Mouse (Mus musculus): ENCODE results near the gene Rnase11. TPM values are rescaled to one million over a fixed set of nuclear protein-coding genes. Genes with fewer than 3 reads are reported as not detected.
"Not testable (repeated sequence)": the region's sequence is repeated elsewhere in the genome, so short reads cannot be mapped to it uniquely, and the experiment has no call there.

The Rnase11 gene
- polyA plus RNA-seq, 1 experiment from 2014 or later = not detected

DNA sequence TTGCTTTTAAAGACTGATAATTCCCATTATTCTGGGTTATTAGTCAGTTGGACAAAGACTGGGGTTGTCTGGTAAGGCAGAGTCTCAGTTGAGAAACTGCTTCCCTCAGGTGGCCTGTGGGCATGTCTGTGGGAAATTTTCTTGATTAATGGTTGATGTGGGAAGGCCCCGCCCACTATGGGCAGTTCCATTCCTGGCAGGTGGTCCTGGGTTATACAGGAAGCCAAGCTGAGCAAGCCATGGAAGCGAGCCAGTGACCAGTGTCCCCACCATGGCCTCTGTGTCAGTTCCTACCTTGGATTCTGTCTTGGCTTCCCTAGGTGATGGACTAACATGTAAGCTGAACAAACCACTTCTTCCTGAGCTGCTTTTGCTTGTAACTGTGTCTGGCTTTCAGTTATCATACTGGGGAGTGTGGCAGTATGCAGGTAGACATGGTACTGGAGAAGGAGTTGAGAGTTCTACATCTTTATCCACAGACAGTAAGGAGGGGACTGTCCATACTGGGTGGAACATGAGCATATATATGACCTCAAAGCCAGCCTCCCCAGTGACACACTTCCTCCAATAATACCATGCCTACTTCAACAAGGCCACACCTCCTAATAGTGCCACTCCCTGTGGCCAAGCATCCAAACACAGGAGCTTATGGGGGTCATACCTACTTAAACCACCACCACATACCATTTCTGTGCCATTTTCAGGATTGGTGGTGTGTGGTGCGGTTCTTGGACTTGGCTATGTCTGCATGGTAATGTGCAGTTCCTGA lies 22.4 kb downstream of the Rnase11 start:
- Histone ChIP-seq H3K4me2 (replicated peaks) (no peak overlapping the region), H3K4me3 (no peak overlapping the region), H3K9ac (no peak overlapping the region), H3K9me3 (no peaks in the 10 kb centered on the region), H3K4me1 (no peaks in the 10 kb centered on the region), H3K36me3 (no peaks in the 10 kb centered on the region), H3K27me3 (no peaks in the 10 kb centered on the region), H3K27ac (no peak overlapping the region)
- ATAC-seq (ENCODE audit: insufficient number of reproducible peaks, insufficient read depth, low FRiP score, low TSS enrichment) = no peak
- WGBS = 53% methylated on average over 3 of the region's 3 CpGs

DNA sequence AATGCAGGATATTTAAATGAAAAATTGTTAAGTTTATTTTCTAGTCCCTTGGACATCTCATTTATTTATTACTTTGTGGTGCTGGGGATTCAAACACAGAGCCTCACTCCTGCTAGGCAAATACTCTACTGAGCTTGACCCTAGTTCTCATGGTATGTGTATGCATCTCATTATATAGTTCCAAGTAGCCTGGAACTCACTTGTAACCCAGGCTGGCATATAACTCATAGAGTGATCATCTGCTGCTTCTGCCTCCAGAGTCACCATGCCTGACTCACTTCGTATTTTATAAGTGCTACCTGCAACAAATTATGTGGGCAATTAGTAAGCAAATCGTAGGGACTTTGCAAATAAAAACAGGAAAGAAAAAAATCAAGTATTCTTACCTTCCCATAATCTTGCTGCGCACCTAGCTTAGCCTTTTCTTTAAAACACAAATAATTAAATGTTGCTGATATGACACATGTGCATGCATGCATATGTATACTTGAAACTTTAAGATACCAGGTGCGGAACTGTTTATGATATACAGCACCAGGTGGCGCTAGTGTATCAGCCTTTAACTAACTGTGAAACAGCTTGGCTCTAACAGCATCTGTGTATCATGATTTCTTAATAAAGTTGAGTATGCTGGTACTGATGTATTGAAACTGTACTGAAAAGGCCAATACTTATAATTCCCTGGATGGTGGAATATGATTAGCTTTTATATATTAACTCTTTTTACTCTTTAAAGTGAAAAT lies 23.4 kb downstream of the Rnase11 start:
- Histone ChIP-seq H3K9ac (no peak overlapping the region), H3K9me3 (no peaks in the 10 kb centered on the region), H3K27me3 (no peaks in the 10 kb centered on the region), H3K4me3 (no peak overlapping the region), H3K4me2 (replicated peaks) (no peak overlapping the region), H3K36me3 (no peaks in the 10 kb centered on the region), H3K27ac (no peak overlapping the region), H3K4me1 (no peaks in the 10 kb centered on the region)
- ATAC-seq (ENCODE audit: insufficient number of reproducible peaks, insufficient read depth, low FRiP score, low TSS enrichment) = no peak
- WGBS = 40% methylated on average over 5 of the region's 5 CpGs

DNA sequence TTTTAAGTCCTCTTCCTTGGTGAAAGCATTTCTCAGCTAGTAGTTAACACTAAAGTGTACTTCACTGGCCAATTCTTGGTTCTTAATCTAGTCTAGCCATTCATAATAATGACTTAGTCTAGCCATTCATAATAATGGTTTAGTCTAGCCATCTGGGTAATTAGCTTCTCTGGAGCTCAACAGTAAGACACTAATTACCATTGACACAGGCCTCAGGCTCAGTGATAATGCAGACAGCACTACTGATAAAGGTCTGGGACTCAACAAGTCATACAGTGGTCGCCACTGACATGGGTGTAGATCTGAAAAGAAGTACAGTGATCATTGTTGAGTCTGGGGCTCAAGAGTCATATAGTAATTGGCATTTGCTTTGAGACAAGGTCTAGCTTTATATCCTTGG lies 25.1 kb downstream of the Rnase11 start:
- WGBS = 79% methylated on average over 1 of the region's 1 CpGs
- H3K36me3 ChIP-seq = no peaks in the 10 kb centered on the region
- H3K9me3 ChIP-seq = no peaks in the 10 kb centered on the region
- H3K4me2 ChIP-seq (replicated peaks) = no peak overlapping the region
- no peak overlapping the region for H3K4me3 ChIP-seq
- H3K27me3 ChIP-seq = no peaks in the 10 kb centered on the region
- H3K4me1 ChIP-seq = no peaks in the 10 kb centered on the region
- no peak overlapping the region for H3K27ac ChIP-seq
- H3K9ac ChIP-seq = no peak overlapping the region
- ATAC-seq (ENCODE audit: insufficient number of reproducible peaks, insufficient read depth, low FRiP score, low TSS enrichment) = no peak

GRCm38 (mm10) chr14:51023457-51023856 lies 26.5 kb downstream of the Rnase11 start:
- no peaks in the 10 kb centered on the region for H3K9me3 ChIP-seq
- no peak overlapping the region for H3K27ac ChIP-seq
- no peaks in the 10 kb centered on the region for H3K36me3 ChIP-seq
- H3K4me1 ChIP-seq = no peaks in the 10 kb centered on the region
- no peak overlapping the region for H3K9ac ChIP-seq
- no peak overlapping the region for H3K4me2 ChIP-seq (replicated peaks)
- 78% methylated on average over 4 of the region's 4 CpGs for WGBS
- H3K4me3 ChIP-seq = no peak overlapping the region
- ATAC-seq (ENCODE audit: insufficient number of reproducible peaks, insufficient read depth, low FRiP score, low TSS enrichment) = no peak
- H3K27me3 ChIP-seq = no peaks in the 10 kb centered on the region

- no peaks in the 10 kb centered on the region for H3K9me3 ChIP-seq
- H3K4me1 ChIP-seq = no peaks in the 10 kb centered on the region
- no peak overlapping the region for H3K27ac ChIP-seq
- no peak overlapping the region for H3K4me3 ChIP-seq
- no peak for ATAC-seq (ENCODE audit: insufficient number of reproducible peaks, insufficient read depth, low FRiP score, low TSS enrichment)
- H3K36me3 ChIP-seq = no peaks in the 10 kb centered on the region
- H3K4me2 ChIP-seq (replicated peaks) = no peak overlapping the region
- 55% methylated on average over 3 of the region's 3 CpGs for WGBS
- H3K9ac ChIP-seq = no peak overlapping the region
- no peaks in the 10 kb centered on the region for H3K27me3 ChIP-seq
These were observed 32.7 kb downstream of the Rnase11 start for GRCm38 (mm10) chr14:51017256-51017655.

DNA sequence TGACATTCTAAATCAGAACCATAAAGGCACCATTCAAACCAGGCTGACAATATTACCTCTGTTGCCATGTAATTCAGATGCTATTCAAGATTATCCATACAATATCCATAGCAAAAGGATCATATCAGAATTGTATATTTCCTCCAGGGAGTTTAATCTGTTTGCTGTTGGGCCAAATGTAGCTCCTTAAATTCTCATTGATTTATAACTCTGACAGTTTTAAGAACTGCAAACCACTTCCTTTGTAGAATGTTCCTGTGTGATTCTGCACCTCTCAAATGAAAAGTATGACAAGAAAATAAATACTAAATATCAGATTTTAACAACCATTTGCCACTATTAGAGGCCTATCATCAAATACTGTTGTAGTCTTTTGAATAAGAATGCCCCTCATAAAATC lies 34.2 kb downstream of the Rnase11 start:
- Histone ChIP-seq H3K4me1 (no peaks in the 10 kb centered on the region), H3K9me3 (no peaks in the 10 kb centered on the region), H3K4me3 (no peak overlapping the region), H3K9ac (no peak overlapping the region), H3K27me3 (no peaks in the 10 kb centered on the region), H3K4me2 (replicated peaks) (no peak overlapping the region), H3K36me3 (no peaks in the 10 kb centered on the region), H3K27ac (no peak overlapping the region)
- no peak for ATAC-seq (ENCODE audit: insufficient number of reproducible peaks, insufficient read depth, low FRiP score, low TSS enrichment)

- H3K36me3 ChIP-seq; H3K27ac ChIP-seq; H3K4me1 ChIP-seq; H3K27me3 ChIP-seq; ATAC-seq (ENCODE audit: insufficient number of reproducible peaks, insufficient read depth, low FRiP score, low TSS enrichment); H3K9me3 ChIP-seq; H3K4me2 ChIP-seq (replicated peaks); H3K9ac ChIP-seq; H3K4me3 ChIP-seq: not testable (repeated sequence)
- 90% methylated on average over 3 of the region's 3 CpGs for WGBS
These were observed 35.2 kb downstream of the Rnase11 start for GRCm38 (mm10) chr14:51014724-51015123.

GRCm38 (mm10) chr14:51009572-51009971 lies 40.4 kb downstream of the Rnase11 start:
- Histone ChIP-seq H3K4me1 (no peaks in the 10 kb centered on the region), H3K9ac (no peak overlapping the region), H3K9me3 (no peaks in the 10 kb centered on the region), H3K27me3 (no peaks in the 10 kb centered on the region), H3K36me3 (no peaks in the 10 kb centered on the region), H3K4me2 (replicated peaks) (no peak overlapping the region), H3K27ac (no peak overlapping the region), H3K4me3 (no peak overlapping the region)
- no peak for ATAC-seq (ENCODE audit: insufficient number of reproducible peaks, insufficient read depth, low FRiP score, low TSS enrichment)
- 80% methylated on average over 6 of the region's 6 CpGs for WGBS

- WGBS = 63% methylated on average over 4 of the region's 4 CpGs
- H3K27me3 ChIP-seq = no peaks in the 10 kb centered on the region
- H3K9me3 ChIP-seq = no peaks in the 10 kb centered on the region
- ATAC-seq (ENCODE audit: insufficient number of reproducible peaks, insufficient read depth, low FRiP score, low TSS enrichment) = no peak
- H3K4me2 ChIP-seq (replicated peaks) = no peak overlapping the region
- H3K4me3 ChIP-seq = no peak overlapping the region
- no peak overlapping the region for H3K9ac ChIP-seq
- no peaks in the 10 kb centered on the region for H3K4me1 ChIP-seq
- no peaks in the 10 kb centered on the region for H3K36me3 ChIP-seq
- H3K27ac ChIP-seq = no peak overlapping the region
These were observed 41.2 kb downstream of the Rnase11 start for GRCm38 (mm10) chr14:51008781-51009180.

DNA sequence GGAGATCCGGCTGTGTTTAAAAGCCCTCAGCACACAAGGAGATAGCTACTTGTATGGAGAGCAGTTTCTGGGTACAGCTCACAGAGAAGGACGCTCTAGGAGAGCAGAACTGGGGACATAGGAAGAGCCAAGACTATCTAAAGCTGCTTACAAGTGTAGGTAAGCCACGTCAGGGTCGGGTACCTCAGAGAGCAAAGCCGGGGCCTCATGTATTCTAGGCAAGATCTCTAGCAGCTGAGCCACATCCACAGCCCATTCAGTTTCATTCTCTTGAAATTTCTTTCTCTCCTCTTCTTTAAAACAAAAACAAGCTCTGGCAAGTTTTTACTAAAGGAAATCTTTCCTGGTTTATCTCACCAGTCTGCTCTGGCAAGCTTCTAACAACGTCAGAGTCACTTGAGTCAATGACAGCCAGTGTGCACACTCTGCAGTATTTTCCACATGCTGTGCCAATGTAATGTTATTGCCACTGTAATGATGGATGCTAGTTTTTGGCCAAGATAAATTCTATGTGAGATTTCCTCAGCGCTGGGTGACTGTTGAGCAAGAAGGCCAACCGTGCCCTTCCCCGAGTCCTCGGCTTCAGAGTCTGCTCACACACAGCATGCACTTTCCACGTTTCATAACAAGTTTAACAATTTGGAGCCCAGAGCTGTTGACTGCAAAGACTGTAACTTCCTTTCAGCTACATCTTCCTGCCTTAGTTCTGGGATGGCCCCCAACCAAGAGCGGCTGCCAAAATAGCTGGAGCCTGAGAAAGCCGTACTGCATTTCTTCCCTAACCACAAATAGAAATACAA lies 41.8 kb downstream of the Rnase11 start:
- no peak overlapping the region for H3K9ac ChIP-seq
- no peaks in the 10 kb centered on the region for H3K36me3 ChIP-seq
- H3K27ac ChIP-seq = no peak overlapping the region
- no peaks in the 10 kb centered on the region for H3K9me3 ChIP-seq
- no peak overlapping the region for H3K4me3 ChIP-seq
- H3K4me1 ChIP-seq = no peaks in the 10 kb centered on the region
- WGBS = 82% methylated on average over 13 of the region's 13 CpGs
- ATAC-seq (ENCODE audit: insufficient number of reproducible peaks, insufficient read depth, low FRiP score, low TSS enrichment) = no peak
- no peaks in the 10 kb centered on the region for H3K27me3 ChIP-seq
- no peak overlapping the region for H3K4me2 ChIP-seq (replicated peaks)

- Histone ChIP-seq H3K36me3 (no peaks in the 10 kb centered on the region), H3K27ac (no peak within 1 kb of the TSS), H3K9me3 (no peaks in the 10 kb centered on the region), H3K4me1 (no peaks in the 10 kb centered on the region), H3K9ac (no peak within 1 kb of the TSS), H3K4me2 (replicated peaks) (no peak within 1 kb of the TSS), H3K27me3 (no peaks in the 10 kb centered on the region), H3K4me3 (no peak within 1 kb of the TSS)
- WGBS = 49% methylated on average over 8 of the region's 8 CpGs
- no peak for ATAC-seq (ENCODE audit: insufficient number of reproducible peaks, insufficient read depth, low FRiP score, low TSS enrichment)
These were observed 42.7 kb downstream of the Rnase11 start, which contains the start of gene Rnase10 for GRCm38 (mm10) chr14:51007152-51007801. Gene Rnase10 (plus strand): TSS chr14:51007751.

Data from embryonic facial prominence, embryonic 12.5 days (tissue).